Mouse (Mus musculus) liver, embryonic 14.5 days (tissue): ENCODE measurements at regions not wholly inside any gene's neighbourhood (a gene's known extent, or its start where the extent isn't known, plus 50 kb on each side); places are given as distances from the start of the nearest gene placed in this dataset.
A peak's percentile ranks its signal among the peaks of the same experiment; 100 is the strongest.

Experiments used
- CTCF ChIP-seq: IDR thresholded peaks from 2 replicates; pipeline ENCODE4 v1.5.1; 2016; ENCODE audit warnings: antibody characterized with exemption, low read depth, control low read depth
- EP300 ChIP-seq: IDR thresholded peaks from 2 replicates; pipeline ENCODE4 v1.6.1; 2016; ENCODE audit warnings: antibody characterized with exemption, low read depth

DNA sequence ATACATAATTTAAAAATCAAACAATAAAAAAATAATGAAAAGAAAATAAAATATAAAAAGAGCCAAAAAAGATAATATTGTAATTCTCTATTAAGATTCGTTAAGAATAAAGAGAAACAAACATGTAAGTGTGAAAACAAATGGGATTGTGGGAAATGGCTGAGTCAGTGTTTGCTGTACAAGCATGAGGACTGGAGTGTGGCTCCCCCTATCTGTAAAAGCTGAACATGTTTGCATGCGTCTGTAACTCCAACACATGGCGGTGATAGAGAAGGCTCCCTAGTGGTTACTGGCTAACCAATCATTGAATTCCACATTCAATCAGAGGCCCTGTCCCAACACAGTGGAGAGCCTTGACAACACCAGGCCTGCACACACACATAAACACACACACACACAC, 298.2 kb downstream of the Cenpc1 start:
- TF ChIP-seq CTCF (0 out of 2 replicates have a peak, but pooled peaks have one; percentile 5), EP300 (no peak)
